Mouse (Mus musculus) forebrain, postnatal 0 days (tissue): ENCODE measurements around the gene Mrgpra4. TPM values are rescaled to one million over a fixed set of nuclear protein-coding genes. Genes with fewer than 3 reads are reported as not detected.

Experiments used
- ATAC-seq: fragments of 200-750 bp; cut with Nextera tagmentation; 2 replicates; pipeline ENCODE4 v1.8.0; 2017; ENCODE audit warnings: mild to moderate bottlenecking, moderate library complexity
- DNase-seq: peaks from one replicate; pipeline ENCODE4 v3.0.0-alpha.2; 2015
- H3K27ac ChIP-seq: fragments of 300-500 bp; sonication (generic); 2 replicates; pipeline ENCODE4 v1.5.1; 2014; ENCODE audit warnings: low read depth, mild to moderate bottlenecking, antibody characterized with exemption, low read length, moderate library complexity, mixed read lengths
- H3K27me3 ChIP-seq: fragments of 300-500 bp; sonication (generic); 2 replicates; pipeline ENCODE4 v1.6.1; 2014; ENCODE audit warnings: mild to moderate bottlenecking, low read length, mixed read lengths; ENCODE audit not compliant: insufficient read depth
- H3K36me3 ChIP-seq: fragments of 300-500 bp; sonication (generic); 2 replicates; pipeline ENCODE4 v1.6.1; 2014; ENCODE audit warnings: mild to moderate bottlenecking, moderate library complexity; ENCODE audit not compliant: insufficient read depth
- H3K4me1 ChIP-seq: fragments of 300-500 bp; sonication (generic); 2 replicates; pipeline ENCODE4 v1.6.1; 2014; ENCODE audit warnings: antibody characterized with exemption; ENCODE audit not compliant: insufficient read depth
- H3K4me2 ChIP-seq: fragments of 300-500 bp; sonication (generic); 2 replicates; pipeline ENCODE4 v1.6.1; 2014; ENCODE audit warnings: low read depth, mild to moderate bottlenecking, moderate library complexity
- H3K4me3 ChIP-seq: fragments of 300-500 bp; sonication (generic); 2 replicates; pipeline ENCODE4 v1.5.1; 2014; ENCODE audit warnings: low read depth, low read length, mixed read lengths
- H3K9ac ChIP-seq: fragments of 300-500 bp; sonication (generic); 2 replicates; pipeline ENCODE4 v1.6.1; 2014; ENCODE audit warnings: mild to moderate bottlenecking
- H3K9me3 ChIP-seq: fragments of 300-500 bp; sonication (generic); 2 replicates; pipeline ENCODE4 v1.6.1; 2016; ENCODE audit warnings: low read length
- CTCF ChIP-seq: sonication (generic); IDR thresholded peaks from 2 replicates; pipeline ENCODE4 v1.5.1; 2016; ENCODE audit warnings: antibody characterized with exemption, control low read depth, low read depth
- WGBS: fragments of 180-500 bp; shearing (Covaris S2); extraction: QIAGEN DNeasy Blood & Tissue Kit; methylation state at CpG from one replicate; pipeline ENCODE4 v1.1.7; 2014; 5-methylcytosine and 5-hydroxymethylcytosine counted together
- polyA plus RNA-seq: library from polyadenylated mRNA; unstranded; fragments of >200 nt; fragmentation: Nextera tagmentation; extraction: Ambion mirVana; gene quantifications from 2 replicates; pipeline ENCODE4 v1.2.1, GENCODE M21; 2015
- total RNA-seq: library from RNA; depleted of rRNA; stranded (reverse); fragments of >200 nt; gene quantifications from 2 replicates; pipeline ENCODE4 v1.2.3, GENCODE M21; 2014; rRNA removed

The Mrgpra4 gene
- not detected in 2 replicates for total RNA-seq
- not detected in 2 replicates for polyA plus RNA-seq

- TF ChIP-seq CTCF = no peak
- Histone ChIP-seq H3K36me3 (no peaks in the 10 kb centered on the region), H3K9ac (no peak within 1 kb of the TSS), H3K9me3 (no peaks in the 10 kb centered on the region), H3K27me3 (no peaks in the 10 kb centered on the region), H3K4me2 (no peak within 1 kb of the TSS), H3K4me3 (no peak within 1 kb of the TSS), H3K4me1 (no peaks in the 10 kb centered on the region), H3K27ac (no peak within 1 kb of the TSS)
- 54% methylated on average over 1 of the region's 1 CpGs for WGBS
- no peak for ATAC-seq
- no peak for DNase-seq
Measured at GRCm38 (mm10) chr7:47981995-47982394, at the start of gene Mrgpra4. Gene Mrgpra4 (minus strand): TSS chr7:47982095.

- Histone ChIP-seq H3K4me3 (no peak within 1 kb of the TSS), H3K4me2 (no peak within 1 kb of the TSS), H3K4me1 (no peaks in the 10 kb centered on the region), H3K9ac (no peak within 1 kb of the TSS), H3K36me3 (no peaks in the 10 kb centered on the region), H3K9me3 (no peaks in the 10 kb centered on the region), H3K27me3 (no peaks in the 10 kb centered on the region), H3K27ac (no peak within 1 kb of the TSS)
- TF ChIP-seq CTCF = no peak
- no peak for DNase-seq
- ATAC-seq = no peak
- WGBS = 86% methylated on average over 3 of the region's 3 CpGs
Measured at GRCm38 (mm10) chr7:48027497-48027896, 45.6 kb upstream of the Mrgpra4 start, which contains the start of gene Mrgprx1. Gene Mrgprx1 (minus strand): TSS chr7:48027597.

DNA sequence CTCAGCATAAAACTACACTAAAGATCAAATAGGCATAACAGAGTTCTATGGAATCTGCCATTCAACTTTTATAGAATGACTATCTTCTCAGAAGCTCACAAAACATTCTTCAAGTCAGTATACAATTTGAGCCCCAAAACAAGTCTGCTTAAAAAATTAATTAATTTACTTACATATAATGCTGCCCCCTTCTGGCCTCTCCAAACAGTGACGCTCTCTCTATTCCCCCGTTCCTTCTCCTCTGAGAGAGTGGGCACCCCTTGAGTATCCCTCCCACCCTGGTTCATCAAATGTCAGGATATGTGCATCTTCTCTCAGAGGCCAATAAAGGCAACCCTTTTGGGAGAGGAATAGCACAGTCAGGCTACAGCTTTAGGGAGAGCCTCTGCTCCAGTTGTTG lies 36.0 kb upstream of the Mrgpra4 start:
- Histone ChIP-seq H3K27ac (no peak overlapping the region), H3K4me2 (no peak overlapping the region), H3K4me1 (no peaks in the 10 kb centered on the region), H3K9ac (no peak overlapping the region), H3K36me3 (no peaks in the 10 kb centered on the region), H3K9me3 (no peaks in the 10 kb centered on the region), H3K4me3 (no peak overlapping the region), H3K27me3 (no peaks in the 10 kb centered on the region)
- no peak for DNase-seq
- ATAC-seq = no peak
- WGBS = 44% methylated on average over 2 of the region's 2 CpGs
- TF ChIP-seq CTCF = no peak

DNA sequence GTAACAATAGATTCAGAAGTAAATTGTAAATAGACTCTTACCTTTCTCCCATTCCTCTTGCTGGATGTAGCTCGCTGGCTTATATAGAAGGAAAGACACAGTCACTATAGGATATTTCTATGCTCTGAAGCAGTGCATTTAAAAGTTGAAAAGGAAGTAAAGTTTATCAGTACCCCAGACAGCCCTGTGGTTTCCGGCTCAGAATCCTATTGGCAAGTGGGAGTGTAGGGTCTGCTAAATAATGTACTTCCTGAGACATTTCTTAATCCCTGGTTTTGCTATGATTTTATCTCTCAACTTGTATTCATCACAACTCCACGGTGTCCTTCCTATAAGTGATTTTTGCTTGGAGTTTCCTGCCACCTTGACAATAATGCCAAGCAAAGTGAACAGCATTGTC lies 13.8 kb upstream of the Mrgpra4 start:
- no peak for DNase-seq
- Histone ChIP-seq H3K4me3 (no peak overlapping the region), H3K4me1 (no peaks in the 10 kb centered on the region), H3K27me3 (no peaks in the 10 kb centered on the region), H3K9ac (no peak overlapping the region), H3K36me3 (no peaks in the 10 kb centered on the region), H3K4me2 (no peak overlapping the region), H3K27ac (no peak overlapping the region), H3K9me3 (no peaks in the 10 kb centered on the region)
- no peak for TF ChIP-seq CTCF
- ATAC-seq = no peak
- 78% methylated on average over 3 of the region's 3 CpGs for WGBS

- Histone ChIP-seq H3K9me3 (no peaks in the 10 kb centered on the region), H3K9ac (no peak overlapping the region), H3K4me3 (no peak overlapping the region), H3K4me2 (no peak overlapping the region), H3K27ac (no peak overlapping the region), H3K27me3 (no peaks in the 10 kb centered on the region), H3K4me1 (no peaks in the 10 kb centered on the region), H3K36me3 (no peaks in the 10 kb centered on the region)
- ATAC-seq (no peak), DNase-seq (no peak)
- WGBS = 55% methylated on average over 1 of the region's 1 CpGs
- no peak for TF ChIP-seq CTCF
Measured at GRCm38 (mm10) chr7:47986752-47987151, 4.9 kb upstream of the Mrgpra4 start.

Other genes with a start within 250 kb of the Mrgpra4 start
- not detected in 2 replicates for gene Mrgprx1, start 45.5 kb upstream of the Mrgpra4 start, total RNA-seq
- not detected in 2 replicates for gene Mrgprx1, start 45.5 kb upstream of the Mrgpra4 start, polyA plus RNA-seq
- gene Mrgprb5, start 186.9 kb upstream of the Mrgpra4 start, total RNA-seq = not detected in 2 replicates
- not detected in 2 replicates for gene Mrgprb5, start 186.9 kb upstream of the Mrgpra4 start, polyA plus RNA-seq
- gene Mrgprb4, start 217.2 kb upstream of the Mrgpra4 start, total RNA-seq = not detected in 2 replicates
- gene Mrgprb4, start 217.2 kb upstream of the Mrgpra4 start, polyA plus RNA-seq = not detected in 2 replicates